8 mouse cellular contexts compared by ENCODE assay signal in the genomic region with DNA sequence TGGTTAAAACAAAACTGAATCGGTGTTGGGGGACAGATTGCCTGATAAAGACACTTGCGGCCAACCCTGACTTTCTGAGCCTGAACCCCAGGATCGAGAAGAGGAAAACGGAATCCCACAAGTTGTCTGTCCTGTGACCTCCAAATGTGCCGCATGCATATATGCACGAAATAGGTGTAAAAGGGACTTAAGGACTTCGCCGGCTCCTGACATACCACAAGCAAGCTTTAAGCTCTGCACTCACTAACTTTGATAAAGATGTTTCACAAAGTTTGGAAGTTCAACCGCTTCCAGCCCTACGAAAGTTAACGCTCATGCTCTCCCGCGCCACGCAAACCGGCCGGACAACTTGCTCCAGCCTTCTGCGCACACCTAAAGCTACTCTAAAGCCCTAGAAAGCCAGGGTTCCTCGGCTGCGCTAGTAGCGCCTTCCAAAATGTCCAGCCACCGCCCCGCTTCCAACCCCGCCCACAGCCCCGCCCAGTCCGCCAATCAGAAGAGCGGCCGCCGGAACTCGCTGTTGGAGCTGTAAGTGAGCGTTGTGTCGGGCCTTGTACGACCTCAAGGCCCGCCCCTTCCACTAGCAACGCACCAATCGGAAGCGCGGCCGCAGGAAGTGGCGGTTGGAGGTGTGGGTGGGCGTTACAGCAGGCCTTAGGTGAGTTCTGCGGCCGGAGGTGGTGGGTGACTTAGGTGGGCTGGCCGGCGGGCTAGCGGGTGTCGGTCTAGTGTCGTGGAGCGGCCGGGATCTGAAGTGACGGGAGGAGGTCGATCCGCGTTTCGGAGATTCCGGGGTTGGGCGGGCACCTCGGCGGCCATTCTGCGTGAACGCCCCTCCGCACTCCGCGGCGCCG. TPM values are rescaled to one million over a fixed set of nuclear protein-coding genes. Genes with fewer than 3 reads are reported as not detected.
DNase-seq lines count a peak whose midpoint lies in the region; ATAC-seq lines count a peak whose summit lies in the region.

A gene (plus strand): TSS at position 606 of the 854 bp plus-strand sequence.

- peak within 1 kb of the TSS; percentile 75 for H3K4me3 ChIP-seq in hindbrain, embryonic 11.5 days (ENCODE audit: low read depth, low read length)

- peak; percentile 96 for DNase-seq in Muller cell, postnatal 12 days (ENCODE audit: inconsistent ontology term)
- DNase-seq in cerebellum, adult 9-11 months: peak; percentile 95
- peak; percentile 91 to 93 for DNase-seq in frontal cortex, adult 2 months (ENCODE audit: extremely low spot score in 1 of 2, low spot score in 1 of 2)
- peak; percentile 95 for DNase-seq in hindbrain, embryonic 11.5 days (ENCODE audit: low spot score)
- peak; percentile 89 to 92 for DNase-seq in layer of hippocampus, postnatal 10 days (ENCODE audit: low spot score in 2 of 2)
- peak; percentile 95 for DNase-seq in lung, postnatal 10 days
- DNase-seq in ovary, postnatal 36 days (ENCODE audit: low spot score): peak; percentile 90
- DNase-seq in thymus, postnatal 25 days: peak; percentile 93

- H3K9ac ChIP-seq in hindbrain, embryonic 11.5 days (ENCODE audit: low read depth, low read length): peak within 1 kb of the TSS; percentile 64

- 0 out of 2 replicates have a peak within 1 kb of the TSS, but pooled peaks have one; percentile 1 for H3K27ac ChIP-seq in hindbrain, embryonic 11.5 days (ENCODE audit: low read depth, low read length)

- 2% methylated on average over 65 of the region's 65 CpGs for WGBS in hindbrain, embryonic 11.5 days

- H3K27me3 ChIP-seq in hindbrain, embryonic 11.5 days (ENCODE audit: control insufficient read depth, insufficient read depth, low read length): no peaks in the 10 kb centered on the region

- no peaks in the 10 kb centered on the region for H3K36me3 ChIP-seq in hindbrain, embryonic 11.5 days (ENCODE audit: control insufficient read depth, insufficient read depth, low read length)

- H3K4me1 ChIP-seq in hindbrain, embryonic 11.5 days (replicated peaks; ENCODE audit: control insufficient read depth, insufficient read depth, low read length): no peaks in the 10 kb centered on the region

- peak within 1 kb of the TSS; percentile 70 for H3K4me2 ChIP-seq in hindbrain, embryonic 11.5 days (replicated peaks; ENCODE audit: low read depth, low read length)

- H3K9me3 ChIP-seq in hindbrain, embryonic 11.5 days (ENCODE audit: control insufficient read depth, low read length): no peaks in the 10 kb centered on the region

- peak; percentile 99 for ATAC-seq in hindbrain, embryonic 11.5 days (ENCODE audit: low FRiP score)

RNA-seq across cellular contexts. Expression of the gene that starts here (rescaled TPM):
- polyA plus RNA-seq in frontal cortex, adult 2 months (2012; rRNA removed): 61.2 and 68.3 TPM in 2 replicates
- 104 and 119 TPM in 2 replicates for polyA plus RNA-seq in hindbrain, embryonic 11.5 days (2014; fragmentation: Nextera tagmentation; extraction: Ambion mirVana)
- 10 to 100 TPM; 57.6 to 62.0 TPM for total RNA-seq in layer of hippocampus, postnatal 10 days (2021)

Comparison
In these comparisons a context has a peak if more than half of its experiments do, and no peak if none do; other contexts are left out.
1. Peak in every context shown above with its lines: DNase-seq, ATAC-seq, H3K4me3 ChIP-seq and H3K27ac ChIP-seq.